Mouse (Mus musculus): ENCODE results near the gene Ttll1. TPM values are rescaled to one million over a fixed set of nuclear protein-coding genes. Genes with fewer than 3 reads are reported as not detected.

Ttll1 gene
- total and polyA plus RNA-seq, 2 experiments from 2014 or later: 39.2 to 104 TPM

GRCm38 (mm10) chr15:83476593-83477273, 34.0 kb downstream of the Ttll1 start:
- no peak overlapping the region for H3K4me2 ChIP-seq (ENCODE audit: low read depth, low read length)
- no peaks in the 10 kb centered on the region for H3K36me3 ChIP-seq (ENCODE audit: insufficient read depth, low read length)
- H3K9ac ChIP-seq (replicated peaks; ENCODE audit: low read length): no peak overlapping the region
- DNase-seq (ENCODE audit: low spot score) (no peak), ATAC-seq (no peak)
- TF ChIP-seq CTCF (IDR thresholded peaks at IDR 0.05; ENCODE audit: low read depth): no peak
- no peaks in the 10 kb centered on the region for H3K9me3 ChIP-seq (ENCODE audit: low read length)
- H3K27me3 ChIP-seq (ENCODE audit: insufficient read depth, low read length): no peaks in the 10 kb centered on the region
- H3K27ac ChIP-seq: no peak overlapping the region
- no peak overlapping the region for H3K4me3 ChIP-seq (ENCODE audit: low read length)
- WGBS: 85% methylated on average over 12 of the region's 12 CpGs
- no peaks in the 10 kb centered on the region for H3K4me1 ChIP-seq (ENCODE audit: insufficient read depth, low read length)

- H3K27me3 ChIP-seq (ENCODE audit: insufficient read depth, low read length): no peaks in the 10 kb centered on the region
- H3K4me3 ChIP-seq (ENCODE audit: low read length): no peak overlapping the region
- 38% methylated on average over 5 of the region's 5 CpGs for WGBS
- H3K36me3 ChIP-seq (ENCODE audit: insufficient read depth, low read length): no peaks in the 10 kb centered on the region
- TF ChIP-seq CTCF (IDR thresholded peaks at IDR 0.05; ENCODE audit: low read depth): no peak
- ATAC-seq (no peak), DNase-seq (ENCODE audit: low spot score) (no peak)
- no peak overlapping the region for H3K27ac ChIP-seq
- H3K4me2 ChIP-seq (ENCODE audit: low read depth, low read length): no peak overlapping the region
- H3K4me1 ChIP-seq (ENCODE audit: insufficient read depth, low read length): peaks cover 4% of the 10 kb centered on the region; the same call in 1 of the 2 replicates
- H3K9me3 ChIP-seq (ENCODE audit: low read length): no peaks in the 10 kb centered on the region
- no peak overlapping the region for H3K9ac ChIP-seq (replicated peaks; ENCODE audit: low read length)
Observed at GRCm38 (mm10) chr15:83474466-83474836, 36.2 kb downstream of the Ttll1 start.

GRCm38 (mm10) chr15:83473832-83474465, 36.7 kb downstream of the Ttll1 start:
- Histone ChIP-seq H3K27ac (no peak overlapping the region), H3K36me3 (ENCODE audit: insufficient read depth, low read length) (no peaks in the 10 kb centered on the region), H3K9ac (replicated peaks; ENCODE audit: low read length) (no peak overlapping the region), H3K4me2 (ENCODE audit: low read depth, low read length) (no peak overlapping the region), H3K9me3 (ENCODE audit: low read length) (no peaks in the 10 kb centered on the region), H3K27me3 (ENCODE audit: insufficient read depth, low read length) (no peaks in the 10 kb centered on the region), H3K4me1 (ENCODE audit: insufficient read depth, low read length) (peaks cover 4% of the 10 kb centered on the region; the same call in 1 of the 2 replicates), H3K4me3 (ENCODE audit: low read length) (no peak overlapping the region)
- WGBS: 80% methylated on average over 10 of the region's 10 CpGs
- no peak for ATAC-seq
- no peak for TF ChIP-seq CTCF (IDR thresholded peaks at IDR 0.05; ENCODE audit: low read depth)
- DNase-seq (ENCODE audit: low spot score): no peak

- DNase-seq (ENCODE audit: low spot score) (no peak), ATAC-seq (no peak)
- no peak overlapping the region for H3K27ac ChIP-seq
- H3K4me1 ChIP-seq (ENCODE audit: insufficient read depth, low read length): peaks cover 4% of the 10 kb centered on the region; the same call in 1 of the 2 replicates
- no peaks in the 10 kb centered on the region for H3K36me3 ChIP-seq (ENCODE audit: insufficient read depth, low read length)
- H3K9ac ChIP-seq (replicated peaks; ENCODE audit: low read length): no peak overlapping the region
- 91% methylated on average over 1 of the region's 1 CpGs for WGBS
- H3K9me3 ChIP-seq (ENCODE audit: low read length): no peaks in the 10 kb centered on the region
- H3K27me3 ChIP-seq (ENCODE audit: insufficient read depth, low read length): no peaks in the 10 kb centered on the region
- no peak overlapping the region for H3K4me3 ChIP-seq (ENCODE audit: low read length)
- no peak for TF ChIP-seq CTCF (IDR thresholded peaks at IDR 0.05; ENCODE audit: low read depth)
- H3K4me2 ChIP-seq (ENCODE audit: low read depth, low read length): no peak overlapping the region
Observed at GRCm38 (mm10) chr15:83473251-83473650, 37.4 kb downstream of the Ttll1 start.

DNA sequence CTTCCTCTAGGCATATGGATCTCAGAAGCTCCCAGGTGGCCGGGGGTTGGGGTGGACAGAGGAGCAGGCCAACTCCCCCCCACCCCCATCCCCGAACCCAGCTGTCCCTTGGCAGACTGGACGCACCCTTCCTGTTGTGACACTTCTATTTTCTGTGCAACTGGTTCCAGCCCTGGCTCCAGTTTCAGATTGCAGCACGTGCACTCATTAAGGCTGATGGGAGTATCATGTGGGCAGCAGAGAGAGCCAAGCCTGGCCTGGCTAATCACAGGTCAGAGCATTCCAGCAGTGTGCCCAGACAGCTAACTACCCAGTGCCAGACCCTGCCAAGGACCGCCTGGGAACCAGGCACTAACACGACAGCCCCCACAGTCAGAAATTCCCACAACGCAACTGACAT, 39.2 kb downstream of the Ttll1 start:
- no peak overlapping the region for H3K4me2 ChIP-seq (ENCODE audit: low read depth, low read length)
- no peak for TF ChIP-seq CTCF (IDR thresholded peaks at IDR 0.05; ENCODE audit: low read depth)
- no peaks in the 10 kb centered on the region for H3K27me3 ChIP-seq (ENCODE audit: insufficient read depth, low read length)
- no peak overlapping the region for H3K27ac ChIP-seq
- H3K4me1 ChIP-seq (ENCODE audit: insufficient read depth, low read length): peaks cover 4% of the 10 kb centered on the region; the same call in 1 of the 2 replicates
- H3K36me3 ChIP-seq (ENCODE audit: insufficient read depth, low read length): no peaks in the 10 kb centered on the region
- no peak overlapping the region for H3K9ac ChIP-seq (replicated peaks; ENCODE audit: low read length)
- no peaks in the 10 kb centered on the region for H3K9me3 ChIP-seq (ENCODE audit: low read length)
- DNase-seq (ENCODE audit: low spot score): peak; percentile 43
- 59% methylated on average over 7 of the region's 7 CpGs for WGBS
- H3K4me3 ChIP-seq (ENCODE audit: low read length): no peak overlapping the region
- ATAC-seq: peak; percentile 72

DNA sequence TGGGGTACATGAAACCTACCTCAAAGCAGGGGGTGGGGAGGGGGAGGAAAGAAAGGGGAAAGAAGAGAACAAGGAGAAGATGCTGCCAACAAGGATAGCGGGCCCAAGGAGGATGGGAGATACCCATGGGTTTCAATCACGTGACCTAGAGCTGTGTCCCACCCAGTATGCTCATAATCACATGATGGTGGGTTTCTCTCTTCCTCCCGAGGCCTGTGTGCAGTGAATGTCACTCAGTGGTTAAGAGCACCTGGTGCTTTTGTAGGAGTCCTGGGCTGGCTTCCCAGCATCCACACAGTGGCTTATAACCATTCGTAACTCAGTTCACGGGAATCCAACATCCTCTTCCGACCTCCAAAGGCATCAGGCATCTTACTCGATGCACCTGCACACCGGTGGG, 40.2 kb downstream of the Ttll1 start:
- WGBS: 83% methylated on average over 8 of the region's 8 CpGs
- DNase-seq (ENCODE audit: low spot score) (no peak), ATAC-seq (no peak)
- Histone ChIP-seq H3K36me3 (ENCODE audit: insufficient read depth, low read length) (no peaks in the 10 kb centered on the region), H3K27me3 (ENCODE audit: insufficient read depth, low read length) (no peaks in the 10 kb centered on the region), H3K9ac (replicated peaks; ENCODE audit: low read length) (no peak overlapping the region), H3K4me3 (ENCODE audit: low read length) (no peak overlapping the region), H3K4me2 (ENCODE audit: low read depth, low read length) (no peak overlapping the region), H3K4me1 (ENCODE audit: insufficient read depth, low read length) (peaks cover 4% of the 10 kb centered on the region; the same call in 1 of the 2 replicates), H3K27ac (no peak overlapping the region), H3K9me3 (ENCODE audit: low read length) (no peaks in the 10 kb centered on the region)
- TF ChIP-seq CTCF (IDR thresholded peaks at IDR 0.05; ENCODE audit: low read depth): no peak

GRCm38 (mm10) chr15:83469279-83469821, 41.3 kb downstream of the Ttll1 start:
- H3K4me2 ChIP-seq (ENCODE audit: low read depth, low read length): no peak overlapping the region
- H3K4me3 ChIP-seq (ENCODE audit: low read length): no peak overlapping the region
- no peaks in the 10 kb centered on the region for H3K36me3 ChIP-seq (ENCODE audit: insufficient read depth, low read length)
- TF ChIP-seq CTCF (IDR thresholded peaks at IDR 0.05; ENCODE audit: low read depth): no peak
- H3K27ac ChIP-seq: no peak overlapping the region
- no peak for DNase-seq (ENCODE audit: low spot score)
- 63% methylated on average over 6 of the region's 6 CpGs for whole genome bisulfite sequencing
- H3K9me3 ChIP-seq (ENCODE audit: low read length): no peaks in the 10 kb centered on the region
- no peaks in the 10 kb centered on the region for H3K27me3 ChIP-seq (ENCODE audit: insufficient read depth, low read length)
- no peak for ATAC-seq
- peaks cover 4% of the 10 kb centered on the region; the same call in 1 of the 2 replicates for H3K4me1 ChIP-seq (ENCODE audit: insufficient read depth, low read length)
- H3K9ac ChIP-seq (replicated peaks; ENCODE audit: low read length): no peak overlapping the region

Data from hindbrain, postnatal 0 days (tissue).